Mouse (Mus musculus) erythroblast, embryonic 14.5 days (primary cell): ENCODE data around the gene Nsa2.

ENCODE experiments used
- GATA1 ChIP-seq: IDR thresholded peaks from 2 replicates; pipeline ENCODE4 v1.6.1; 2012; ENCODE audit warnings: low read length, inconsistent platforms, mixed read lengths
- TAL1 ChIP-seq: IDR thresholded peaks from 3 replicates; pipeline ENCODE4 v1.6.1; 2012; ENCODE audit warnings: low read length, inconsistent platforms, mixed read lengths

DNA sequence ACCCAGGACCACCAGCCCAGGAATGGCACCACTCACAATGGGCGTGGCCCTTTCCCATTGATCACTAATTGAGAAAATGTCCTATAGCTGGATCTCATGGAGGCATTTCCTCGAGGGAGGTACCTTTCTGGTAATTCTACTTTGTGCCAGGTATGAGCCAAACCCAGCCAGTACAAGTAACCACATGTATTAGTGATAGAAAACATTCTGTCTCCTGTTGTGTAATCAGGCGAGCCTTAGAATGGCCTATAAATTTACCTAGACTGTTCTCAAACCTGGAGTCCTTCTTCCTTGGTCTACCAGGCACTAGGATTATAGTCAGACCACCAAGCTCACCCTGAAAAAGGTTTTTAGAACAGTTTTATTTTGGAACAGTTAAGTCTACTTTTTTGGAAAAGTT is 16.4 kb downstream of the Nsa2 start:
- no peak for TF ChIP-seq TAL1
- no peak for TF ChIP-seq GATA1
